Mouse (Mus musculus) lung, embryonic 15.5 days (tissue): Measurements from ENCODE around the gene Rag1. TPM values are rescaled to one million over a fixed set of nuclear protein-coding genes. Genes with fewer than 3 reads are reported as not detected.

ENCODE experiments used
- ATAC-seq: fragments of 200-750 bp; cut with Nextera tagmentation; 2 replicates; pipeline ENCODE4 v1.8.0; 2017; ENCODE audit warnings: moderate number of reproducible peaks, borderline replicate concordance; ENCODE audit not compliant: low FRiP score, low TSS enrichment; ENCODE audit errors: extremely low read depth
- H3K27ac ChIP-seq: fragments of 300-500 bp; sonication (generic); 2 replicates; pipeline ENCODE4 v1.5.1; 2015; ENCODE audit warnings: moderate library complexity, mild to moderate bottlenecking, inconsistent platforms
- H3K27me3 ChIP-seq: fragments of 300-500 bp; sonication (generic); 2 replicates; pipeline ENCODE4 v1.6.1; 2015; ENCODE audit warnings: inconsistent platforms
- H3K36me3 ChIP-seq: fragments of 300-500 bp; sonication (generic); 2 replicates; pipeline ENCODE4 v1.6.1; 2015; ENCODE audit warnings: inconsistent platforms
- H3K4me1 ChIP-seq: fragments of 300-500 bp; sonication (generic); 2 replicates; pipeline ENCODE4 v1.6.1; 2015; ENCODE audit warnings: inconsistent platforms
- H3K4me2 ChIP-seq: fragments of 300-500 bp; sonication (generic); 2 replicates; pipeline ENCODE4 v1.6.1; 2015; ENCODE audit warnings: inconsistent platforms, mild to moderate bottlenecking, moderate library complexity
- H3K4me3 ChIP-seq: fragments of 300-500 bp; sonication (generic); 2 replicates; pipeline ENCODE4 v1.5.1; 2015; ENCODE audit warnings: mild to moderate bottlenecking, inconsistent platforms
- H3K9ac ChIP-seq: fragments of 300-500 bp; sonication (generic); 2 replicates; pipeline ENCODE4 v1.6.1; 2015; ENCODE audit warnings: inconsistent platforms
- H3K9me3 ChIP-seq: fragments of 300-500 bp; sonication (generic); 2 replicates; pipeline ENCODE4 v1.6.1; 2016; ENCODE audit warnings: inconsistent platforms
- WGBS: fragments of 180-500 bp; shearing (Covaris S2); methylation state at CpG from one replicate; pipeline ENCODE4 v1.1.7; 2015; 5-methylcytosine and 5-hydroxymethylcytosine counted together
- polyA plus RNA-seq: library from polyadenylated mRNA; unstranded; fragments of >200 nt; fragmentation: Nextera tagmentation; extraction: Ambion mirVana; gene quantifications from 2 replicates; pipeline ENCODE4 v1.2.1, GENCODE M21; 2015

The Rag1 gene
- 0.59 and 2.9 TPM in 2 replicates for polyA plus RNA-seq

DNA sequence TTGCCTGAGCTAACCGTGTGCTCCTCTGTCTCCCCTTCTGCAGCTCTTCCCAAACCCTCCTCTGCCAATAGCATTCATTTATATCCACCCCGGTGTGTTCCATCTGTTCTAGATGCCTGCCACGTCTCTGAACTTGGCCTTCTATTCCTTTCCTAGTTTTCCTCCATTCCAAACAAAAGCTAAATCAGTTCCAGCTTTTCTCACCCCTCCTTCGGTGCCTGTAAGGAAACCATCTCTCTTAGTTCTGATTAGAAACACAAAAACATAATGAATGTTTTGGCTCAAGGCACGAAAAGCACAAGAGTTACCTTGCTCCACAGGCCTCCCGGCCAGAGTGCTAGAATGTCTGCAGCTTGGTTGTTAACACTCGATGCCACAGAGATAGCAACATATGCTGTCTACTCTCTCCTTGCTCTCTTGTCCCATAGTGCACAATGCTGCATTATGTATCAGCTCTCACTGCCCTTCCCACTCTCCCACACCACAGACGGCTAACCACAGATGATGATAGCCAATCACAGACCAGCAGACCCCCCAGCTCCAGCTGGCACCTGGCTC, at the start of gene Rag1, which contains the start of gene B230118H07Rik:
Gene Rag1, minus strand, starts transcription at position 388 of the 558 bp plus-strand sequence.
Gene B230118H07Rik, minus strand, starts transcription at position 419 of the 558 bp plus-strand sequence.
- H3K9ac ChIP-seq = no peak within 1 kb of the TSS
- no peaks in the 10 kb centered on the region for H3K9me3 ChIP-seq
- no peaks in the 10 kb centered on the region for H3K4me1 ChIP-seq
- no peak within 1 kb of the TSS for H3K4me3 ChIP-seq
- H3K27ac ChIP-seq = no peak within 1 kb of the TSS
- no peak for ATAC-seq
- H3K27me3 ChIP-seq = peaks cover 3% of the 10 kb centered on the region; the same call in 1 of the 2 replicates
- 41% methylated on average over 8 of the region's 8 CpGs for WGBS
- H3K36me3 ChIP-seq = no peaks in the 10 kb centered on the region
- H3K4me2 ChIP-seq = no peak within 1 kb of the TSS

DNA sequence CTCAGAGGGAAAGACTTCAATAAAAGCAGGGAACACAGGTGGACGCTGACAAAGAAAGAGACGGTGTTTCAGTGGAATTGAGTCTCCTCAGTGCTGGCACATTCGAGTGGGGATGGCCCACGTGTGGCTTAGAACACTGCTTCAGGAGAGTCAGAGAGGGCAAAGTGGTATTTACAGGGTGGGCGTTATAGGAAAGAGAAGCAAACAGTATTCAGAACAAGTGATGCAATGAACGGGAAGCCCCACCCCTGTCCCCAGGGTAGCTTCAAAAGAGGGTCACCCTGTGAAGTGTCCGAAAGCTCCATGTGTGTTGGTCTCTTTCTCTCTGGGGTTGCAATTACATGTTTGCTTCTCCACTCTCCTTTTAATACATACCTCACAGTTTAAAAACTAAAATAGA, 46.3 kb upstream of the Rag1 start:
- H3K4me2 ChIP-seq = no peak overlapping the region
- no peaks in the 10 kb centered on the region for H3K9me3 ChIP-seq
- no peaks in the 10 kb centered on the region for H3K4me1 ChIP-seq
- WGBS = 92% methylated on average over 7 of the region's 7 CpGs
- no peak overlapping the region for H3K27ac ChIP-seq
- no peaks in the 10 kb centered on the region for H3K27me3 ChIP-seq
- H3K9ac ChIP-seq = no peak overlapping the region
- ATAC-seq = no peak
- peaks cover 50% of the 10 kb centered on the region for H3K36me3 ChIP-seq
- no peak overlapping the region for H3K4me3 ChIP-seq

DNA sequence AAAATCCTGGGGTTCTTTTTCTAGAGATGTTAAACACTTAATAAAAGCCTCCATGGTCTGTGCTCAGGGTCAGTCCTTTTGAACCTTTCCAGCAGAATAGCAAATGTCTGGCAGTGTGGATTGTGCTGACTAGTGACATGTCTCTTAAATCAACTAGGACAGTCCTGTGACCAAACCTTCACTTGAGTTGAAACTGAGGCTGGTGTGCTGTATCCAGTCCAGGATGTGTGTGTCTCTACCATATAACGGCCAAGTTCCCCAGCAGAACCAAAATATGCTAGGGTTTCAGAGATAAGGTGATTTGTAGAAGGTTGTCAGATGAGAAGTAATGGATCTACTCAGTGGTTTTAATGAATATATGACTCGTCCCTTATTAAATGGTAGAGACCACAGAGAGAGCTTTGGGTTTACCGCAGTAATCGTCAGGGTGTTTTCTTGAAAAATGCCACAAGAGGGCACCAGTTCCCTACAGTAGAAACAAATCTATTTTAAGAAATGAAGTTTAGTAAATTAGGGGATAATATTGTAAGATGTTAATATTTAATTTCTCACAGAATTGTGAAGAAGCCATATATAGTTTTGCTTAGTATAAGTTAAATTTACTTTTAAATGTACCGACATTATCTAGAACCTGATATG, 44.4 kb upstream of the Rag1 start:
- H3K4me3 ChIP-seq = no peak overlapping the region
- H3K4me1 ChIP-seq = no peaks in the 10 kb centered on the region
- 55% methylated on average over 5 of the region's 5 CpGs for WGBS
- no peak overlapping the region for H3K4me2 ChIP-seq
- no peak for ATAC-seq
- no peak overlapping the region for H3K27ac ChIP-seq
- peaks cover 61% of the 10 kb centered on the region for H3K36me3 ChIP-seq
- no peaks in the 10 kb centered on the region for H3K27me3 ChIP-seq
- H3K9me3 ChIP-seq = no peaks in the 10 kb centered on the region
- no peak overlapping the region for H3K9ac ChIP-seq

GRCm38 (mm10) chr2:101693043-101693442, 43.7 kb upstream of the Rag1 start:
- no peak for ATAC-seq
- Histone ChIP-seq H3K27ac (no peak overlapping the region), H3K27me3 (no peaks in the 10 kb centered on the region), H3K4me2 (no peak overlapping the region), H3K4me3 (no peak overlapping the region), H3K9ac (no peak overlapping the region), H3K9me3 (no peaks in the 10 kb centered on the region), H3K36me3 (peaks cover 64% of the 10 kb centered on the region), H3K4me1 (no peaks in the 10 kb centered on the region)
- 58% methylated on average over 4 of the region's 4 CpGs for WGBS

DNA sequence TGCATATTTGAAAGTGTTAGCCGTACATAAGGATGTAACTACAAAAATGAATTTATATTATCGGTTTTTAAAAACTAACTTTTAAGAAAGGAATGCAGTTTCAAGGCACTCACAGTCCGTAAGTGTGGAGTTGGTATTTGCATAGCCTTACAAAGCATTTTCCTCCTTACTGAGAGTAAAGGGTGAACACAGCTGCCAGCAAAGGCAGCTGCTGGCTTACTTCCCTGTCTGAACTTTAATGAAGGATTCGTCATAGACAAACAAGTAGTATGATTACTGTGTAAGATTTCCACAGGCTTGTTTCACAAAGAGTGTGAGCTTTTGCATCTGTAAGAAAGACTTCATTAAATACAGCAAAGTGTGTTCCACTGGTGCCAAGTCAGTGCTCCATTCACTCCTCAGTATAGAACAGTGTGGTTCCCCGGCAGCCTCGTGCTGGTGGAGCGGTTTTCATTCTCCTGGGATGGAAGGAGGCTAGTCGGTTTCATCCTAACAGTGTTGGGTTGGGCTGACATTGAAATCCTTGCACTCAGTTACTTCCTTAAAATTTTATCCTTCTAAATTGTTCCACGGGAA, 41.0 kb upstream of the Rag1 start:
- no peaks in the 10 kb centered on the region for H3K9me3 ChIP-seq
- no peak overlapping the region for H3K27ac ChIP-seq
- no peaks in the 10 kb centered on the region for H3K4me1 ChIP-seq
- H3K4me3 ChIP-seq = no peak overlapping the region
- ATAC-seq = no peak
- H3K36me3 ChIP-seq = peaks cover 68% of the 10 kb centered on the region
- WGBS = 85% methylated on average over 9 of the region's 9 CpGs
- H3K9ac ChIP-seq = no peak overlapping the region
- no peaks in the 10 kb centered on the region for H3K27me3 ChIP-seq
- H3K4me2 ChIP-seq = no peak overlapping the region

DNA sequence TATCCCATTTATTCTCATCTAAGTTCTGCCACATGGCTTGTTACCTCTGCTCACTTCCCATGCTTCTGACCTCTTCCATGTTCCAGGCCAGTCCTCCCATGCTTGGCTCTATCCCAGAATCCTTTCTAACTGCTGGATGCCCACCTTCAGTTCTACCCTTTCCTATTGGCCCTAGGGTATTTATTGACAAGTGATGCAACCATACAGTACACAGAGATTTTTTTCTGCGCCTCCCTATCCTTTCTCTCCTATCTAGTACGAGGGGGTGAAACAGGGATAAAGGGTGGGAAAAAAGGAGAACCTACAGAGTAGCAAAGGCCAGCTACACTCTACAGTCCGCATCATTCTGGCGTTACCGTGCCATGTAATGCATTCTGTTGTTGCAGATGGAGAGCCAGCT, 38.7 kb upstream of the Rag1 start:
- peaks cover 67% of the 10 kb centered on the region for H3K36me3 ChIP-seq
- no peaks in the 10 kb centered on the region for H3K27me3 ChIP-seq
- ATAC-seq = no peak
- no peak overlapping the region for H3K4me2 ChIP-seq
- H3K4me1 ChIP-seq = no peaks in the 10 kb centered on the region
- 92% methylated on average over 5 of the region's 5 CpGs for WGBS
- H3K9me3 ChIP-seq = no peaks in the 10 kb centered on the region
- no peak overlapping the region for H3K4me3 ChIP-seq
- no peak overlapping the region for H3K9ac ChIP-seq
- H3K27ac ChIP-seq = no peak overlapping the region

DNA sequence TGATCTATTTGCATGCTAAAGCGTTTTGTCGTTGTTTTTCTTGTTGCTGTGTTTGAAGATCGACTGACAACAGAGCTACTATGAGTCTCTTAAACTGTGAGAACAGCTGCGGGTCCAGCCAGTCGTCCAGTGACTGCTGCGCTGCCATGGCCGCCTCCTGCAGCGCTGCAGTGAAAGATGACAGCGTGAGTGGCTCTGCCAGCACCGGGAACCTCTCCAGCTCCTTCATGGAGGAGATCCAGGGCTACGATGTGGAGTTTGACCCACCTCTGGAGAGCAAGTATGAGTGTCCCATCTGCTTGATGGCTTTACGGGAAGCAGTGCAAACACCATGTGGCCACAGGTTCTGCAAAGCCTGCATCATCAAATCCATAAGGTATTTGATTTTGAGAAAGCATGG, 35.1 kb upstream of the Rag1 start:
- H3K36me3 ChIP-seq = peaks cover 41% of the 10 kb centered on the region
- H3K9ac ChIP-seq = no peak overlapping the region
- H3K27me3 ChIP-seq = no peaks in the 10 kb centered on the region
- no peak overlapping the region for H3K4me3 ChIP-seq
- ATAC-seq = no peak
- 81% methylated on average over 12 of the region's 12 CpGs for WGBS
- no peak overlapping the region for H3K4me2 ChIP-seq
- H3K4me1 ChIP-seq = peaks cover 2% of the 10 kb centered on the region
- H3K9me3 ChIP-seq = no peaks in the 10 kb centered on the region
- no peak overlapping the region for H3K27ac ChIP-seq

DNA sequence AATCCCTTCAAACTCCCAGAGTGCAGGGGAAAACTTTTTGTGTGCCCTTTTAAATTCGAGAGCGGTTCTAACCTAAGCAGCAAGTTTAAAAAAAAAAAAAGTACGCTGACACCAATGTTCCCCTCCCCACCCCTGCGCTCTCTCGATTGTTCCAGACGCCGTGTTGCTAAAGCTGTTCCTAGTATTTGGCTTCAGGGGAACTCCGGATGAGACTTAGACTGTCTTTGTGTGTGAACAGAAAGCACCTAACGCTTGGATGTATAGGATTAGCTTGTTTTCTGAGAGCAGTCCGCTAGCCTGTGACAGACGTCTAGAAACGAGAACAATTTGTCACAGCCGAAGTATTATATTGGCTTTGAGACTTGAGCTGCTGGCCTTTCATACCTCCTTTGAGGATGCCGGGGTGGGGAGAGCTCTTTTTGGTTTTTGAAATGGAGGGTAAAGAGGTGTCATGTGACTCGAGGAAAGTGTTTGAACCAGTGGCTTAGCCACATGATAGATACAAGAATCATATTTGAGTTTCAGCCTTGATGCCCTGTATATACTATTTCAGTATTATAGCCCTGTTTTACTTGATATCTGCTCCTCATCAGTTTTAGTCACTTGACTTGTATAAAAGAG, 30.0 kb upstream of the Rag1 start:
- Histone ChIP-seq H3K27ac (no peak overlapping the region), H3K27me3 (peaks cover 3% of the 10 kb centered on the region), H3K4me1 (peaks cover 8% of the 10 kb centered on the region), H3K4me3 (peak overlapping the region; percentile 90), H3K36me3 (peaks cover 2% of the 10 kb centered on the region; the same call in 1 of the 2 replicates), H3K4me2 (peak overlapping the region; percentile 79), H3K9ac (peak overlapping the region; percentile 81), H3K9me3 (no peaks in the 10 kb centered on the region)
- ATAC-seq = no peak
- WGBS = 4% methylated on average over 15 of the region's 15 CpGs

GRCm38 (mm10) chr2:101678236-101679021, 29.1 kb upstream of the Rag1 start, which contains the start of gene Traf6:
Gene Traf6 (plus strand): TSS chr2:101678429.
- peak; percentile 94 for ATAC-seq
- peak within 1 kb of the TSS; percentile 38; the same call in 1 of the 2 replicates for H3K27ac ChIP-seq
- H3K4me2 ChIP-seq = peak within 1 kb of the TSS; percentile 79
- H3K4me1 ChIP-seq = peaks cover 8% of the 10 kb centered on the region
- no peaks in the 10 kb centered on the region for H3K9me3 ChIP-seq
- peaks cover 2% of the 10 kb centered on the region; the same call in 1 of the 2 replicates for H3K36me3 ChIP-seq
- H3K4me3 ChIP-seq = peak within 1 kb of the TSS; percentile 90
- under 1% methylated on average over 68 of the region's 68 CpGs for WGBS
- peaks cover 3% of the 10 kb centered on the region for H3K27me3 ChIP-seq
- H3K9ac ChIP-seq = peak within 1 kb of the TSS; percentile 81

- no peak overlapping the region for H3K9ac ChIP-seq
- no peak overlapping the region for H3K27ac ChIP-seq
- H3K4me3 ChIP-seq = no peak overlapping the region
- no peak overlapping the region for H3K4me2 ChIP-seq
- H3K27me3 ChIP-seq = peaks cover 8% of the 10 kb centered on the region
- H3K4me1 ChIP-seq = no peaks in the 10 kb centered on the region
- H3K36me3 ChIP-seq = no peaks in the 10 kb centered on the region
- ATAC-seq = no peak
- no peaks in the 10 kb centered on the region for H3K9me3 ChIP-seq
- 57% methylated on average over 3 of the region's 3 CpGs for WGBS
Measured at GRCm38 (mm10) chr2:101673547-101673946, 24.2 kb upstream of the Rag1 start.

DNA sequence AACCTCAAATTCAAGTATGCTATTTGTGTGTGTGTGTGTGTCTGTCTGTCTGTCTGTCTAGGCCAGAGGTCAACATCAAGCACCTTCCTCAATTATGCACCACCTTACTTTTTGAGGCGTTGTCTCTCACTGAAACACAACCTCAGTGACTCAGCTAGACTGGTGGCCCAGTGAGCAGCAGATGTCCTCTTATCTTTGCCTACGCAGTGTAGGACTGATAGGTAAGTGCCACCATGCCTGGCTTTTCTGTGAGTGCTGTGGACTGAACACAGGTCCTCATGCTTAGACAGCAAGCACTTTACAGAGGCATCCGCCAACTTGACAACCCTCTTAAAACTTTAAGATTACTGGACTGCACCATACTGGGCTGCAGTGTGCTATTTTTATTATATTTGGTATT, 19.4 kb upstream of the Rag1 start:
- Histone ChIP-seq H3K9ac (no peak overlapping the region), H3K9me3 (no peaks in the 10 kb centered on the region), H3K27ac (no peak overlapping the region), H3K4me3 (no peak overlapping the region), H3K4me2 (no peak overlapping the region), H3K36me3 (no peaks in the 10 kb centered on the region), H3K27me3 (peaks cover 5% of the 10 kb centered on the region; the same call in 1 of the 2 replicates), H3K4me1 (no peaks in the 10 kb centered on the region)
- no peak for ATAC-seq
- 75% methylated on average over 3 of the region's 3 CpGs for WGBS
